8 mouse cellular contexts compared by ENCODE assay signal in genomic region chr3:82364988-82365387, GRCm38 (mm10). TPM values are rescaled to one million over a fixed set of nuclear protein-coding genes. Genes with fewer than 3 reads are reported as not detected.
DNase-seq lines count a peak whose midpoint lies in the region; ATAC-seq and TF ChIP-seq lines count a peak whose summit lies in the region.

No protein-coding gene starts in this region.

- no peak overlapping the region for H3K4me3 ChIP-seq in G1E (ENCODE audit: low read depth, low read length)

- no peaks in the 10 kb centered on the region for H3K36me3 ChIP-seq in G1E (replicated peaks)

- H3K4me1 ChIP-seq in G1E (ENCODE audit: insufficient read depth, low read depth, low read length) = no peaks in the 10 kb centered on the region

- no peak; the same call in 1 of the 2 replicates for ATAC-seq in G1E (ENCODE audit: extremely low read depth, insufficient number of reproducible peaks, low FRiP score, poor library complexity, severe bottlenecking)

- no peaks in the 10 kb centered on the region for H3K9me3 ChIP-seq in G1E (replicated peaks)

- peak; percentile 22 for DNase-seq in kidney, postnatal 10 days
- DNase-seq in kidney, adult 11 months = no peak
- no peak for DNase-seq in G1E (ENCODE audit: low spot score)
- peak; percentile 20 to 27 for DNase-seq in cerebellum, postnatal 36 days
- peak; percentile 7 to 29 for DNase-seq in kidney, postnatal 4 days
- DNase-seq in retina, postnatal 7 days (ENCODE audit: low read depth, low spot score) = peak; percentile 28
- DNase-seq in T-cell, adult 2 months (ENCODE audit: low spot score) = no peak
- no peak for DNase-seq in ovary, postnatal 36 days (ENCODE audit: low spot score)

- TF ChIP-seq CTCF in G1E (IDR thresholded peaks at IDR 0.05; ENCODE audit: low read depth, low read length) = peak; percentile 66

- no peaks in the 10 kb centered on the region for H3K27me3 ChIP-seq in G1E (ENCODE audit: insufficient read depth, low read length)

RNA-seq across cellular contexts. Expression of gene Map9, which starts 7.1 kb away (rescaled TPM):
- total RNA-seq in G1E (2014; fragmentation: Nextera tagmentation) (not detected in 2 replicates), G1E (2017) (0.22 and 0.41 TPM in 2 replicates)
- not detected in 2 replicates for polyA plus RNA-seq in G1E (2012)

Comparison
In these comparisons a context has a peak if more than half of its experiments do, and no peak if none do; other contexts are left out.
1. DNase-seq: peak in kidney, postnatal 10 days (single experiment), cerebellum, postnatal 36 days (2 of 2), kidney, postnatal 4 days (2 of 2) and retina, postnatal 7 days (single experiment); none in kidney, adult 11 months (single experiment), G1E (single experiment), T-cell, adult 2 months (single experiment) and ovary, postnatal 36 days (single experiment).